Mouse (Mus musculus) lung, embryonic 16.5 days (tissue): ENCODE measurements at regions not wholly inside any gene's neighbourhood (a gene's known extent, or its start where the extent isn't known, plus 50 kb on each side); places are given as distances from the start of the nearest gene placed in this dataset.
A peak's percentile ranks its signal among the peaks of the same experiment; 100 is the strongest.

ENCODE experiments used
- ATAC-seq: fragments of 200-750 bp; cut with Nextera tagmentation; 2 replicates; pipeline ENCODE4 v1.8.0; 2017; ENCODE audit warnings: low read depth, mild to moderate bottlenecking, moderate library complexity
- H3K27ac ChIP-seq: fragments of 300-500 bp; sonication (generic); 2 replicates; pipeline ENCODE4 v1.5.1; 2014; ENCODE audit warnings: mild to moderate bottlenecking, control low read depth, low read length
- H3K27me3 ChIP-seq: fragments of 300-500 bp; sonication (generic); 2 replicates; pipeline ENCODE4 v1.6.1; 2014; ENCODE audit warnings: low read depth, low read length, mixed read lengths; ENCODE audit not compliant: control insufficient read depth, insufficient read depth
- H3K36me3 ChIP-seq: fragments of 300-500 bp; sonication (generic); 2 replicates; pipeline ENCODE4 v1.6.1; 2014; ENCODE audit warnings: low read length; ENCODE audit not compliant: control insufficient read depth, insufficient read depth
- H3K4me1 ChIP-seq: fragments of 300-500 bp; sonication (generic); replicated peaks from 2 replicates; pipeline ENCODE4 v1.6.1; 2014; ENCODE audit warnings: low read length, mixed read lengths; ENCODE audit not compliant: control insufficient read depth, insufficient read depth
- H3K4me2 ChIP-seq: fragments of 300-500 bp; sonication (generic); 2 replicates; pipeline ENCODE4 v1.6.1; 2014; ENCODE audit warnings: low read depth, low read length, control low read depth
- H3K4me3 ChIP-seq: fragments of 300-500 bp; sonication (generic); 2 replicates; pipeline ENCODE4 v1.5.1; 2014; ENCODE audit warnings: mild to moderate bottlenecking, low read length, control low read depth
- H3K9ac ChIP-seq: fragments of 300-500 bp; sonication (generic); 2 replicates; pipeline ENCODE4 v1.6.1; 2014; ENCODE audit warnings: low read length, control low read depth
- H3K9me3 ChIP-seq: fragments of 300-500 bp; sonication (generic); 2 replicates; pipeline ENCODE4 v1.6.1; 2016; ENCODE audit warnings: low read length; ENCODE audit not compliant: control insufficient read depth
- WGBS: fragments of 180-500 bp; shearing (Covaris S2); extraction: QIAGEN DNeasy Blood & Tissue Kit; methylation state at CpG from one replicate; pipeline ENCODE4 v1.1.7; 2014; 5-methylcytosine and 5-hydroxymethylcytosine counted together

DNA sequence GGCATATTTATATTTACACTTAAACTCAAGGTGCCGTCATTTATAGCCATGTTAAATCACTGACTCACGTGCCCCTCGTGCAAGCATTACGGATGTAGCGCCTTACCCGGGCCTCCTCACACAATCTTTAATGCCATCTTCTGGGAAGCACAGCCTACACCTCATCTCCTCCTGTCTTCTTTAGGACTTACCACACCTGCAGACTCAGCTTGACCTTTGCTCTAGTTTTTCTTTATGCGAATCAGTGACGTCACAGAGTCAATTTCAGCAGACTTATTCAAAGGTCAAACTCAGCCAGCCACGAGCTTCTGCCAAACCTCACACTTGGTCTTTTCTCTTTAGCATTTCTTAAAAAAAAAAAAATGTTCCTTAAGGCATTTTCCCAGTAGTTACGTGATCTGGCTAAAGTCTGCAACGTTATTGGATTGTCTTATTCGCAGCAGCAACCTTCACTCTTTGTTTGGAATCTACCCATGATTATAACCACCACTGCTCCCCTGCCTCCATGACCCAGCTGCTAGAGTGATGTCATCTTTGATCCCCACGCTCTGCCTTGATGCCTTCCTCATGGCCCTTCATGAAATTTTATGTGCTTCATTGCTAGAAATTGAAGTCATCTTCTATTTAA is 285.3 kb downstream of the Lmo7 start:
- Histone ChIP-seq H3K27me3 (no peaks in the 10 kb centered on the region), H3K4me1 (no peaks in the 10 kb centered on the region), H3K9ac (no peak overlapping the region), H3K9me3 (no peaks in the 10 kb centered on the region), H3K36me3 (no peaks in the 10 kb centered on the region), H3K4me3 (no peak overlapping the region), H3K4me2 (no peak overlapping the region), H3K27ac (no peak overlapping the region)
- ATAC-seq: no peak
- 71% methylated on average over 13 of the region's 13 CpGs for WGBS

GRCm38 (mm10) chr14:102013238-102013637 is 283.5 kb downstream of the Lmo7 start:
- H3K27ac ChIP-seq: no peak overlapping the region
- no peaks in the 10 kb centered on the region for H3K27me3 ChIP-seq
- H3K36me3 ChIP-seq: no peaks in the 10 kb centered on the region
- no peaks in the 10 kb centered on the region for H3K4me1 ChIP-seq
- H3K9me3 ChIP-seq: no peaks in the 10 kb centered on the region
- WGBS: 40% methylated on average over 3 of the region's 3 CpGs
- no peak overlapping the region for H3K4me3 ChIP-seq
- no peak overlapping the region for H3K4me2 ChIP-seq
- no peak overlapping the region for H3K9ac ChIP-seq
- no peak for ATAC-seq

GRCm38 (mm10) chr14:101997535-101997934 is 267.8 kb downstream of the Lmo7 start:
- Histone ChIP-seq H3K27ac (no peak overlapping the region), H3K9me3 (no peaks in the 10 kb centered on the region), H3K9ac (no peak overlapping the region), H3K36me3 (no peaks in the 10 kb centered on the region), H3K4me3 (no peak overlapping the region), H3K4me1 (no peaks in the 10 kb centered on the region), H3K27me3 (no peaks in the 10 kb centered on the region), H3K4me2 (no peak overlapping the region)
- 56% methylated on average over 4 of the region's 4 CpGs for WGBS
- no peak for ATAC-seq

DNA sequence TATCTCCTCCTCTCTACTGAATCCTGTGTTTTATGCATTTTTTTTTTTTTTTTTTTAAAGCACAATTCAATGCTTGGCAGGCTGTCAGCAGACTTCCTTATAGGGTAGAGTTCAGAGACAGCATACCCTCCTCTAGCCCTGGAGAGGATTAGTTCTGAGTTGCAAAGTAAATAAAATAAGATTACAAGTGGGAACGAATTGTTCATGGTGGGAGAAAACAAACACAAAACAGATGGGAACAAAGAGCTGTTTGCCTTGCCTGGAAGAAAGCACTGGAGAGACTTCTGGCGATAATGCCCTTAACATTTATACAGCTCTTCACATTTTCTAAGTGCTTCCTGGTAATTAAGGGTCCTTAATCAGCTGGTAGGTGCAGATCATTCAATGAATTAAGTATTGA is 254.6 kb downstream of the Lmo7 start:
- no peaks in the 10 kb centered on the region; the same call in 1 of the 2 replicates for H3K4me1 ChIP-seq
- H3K9me3 ChIP-seq: no peaks in the 10 kb centered on the region
- ATAC-seq: peak; percentile 93
- H3K4me2 ChIP-seq: no peak overlapping the region
- no peak overlapping the region for H3K4me3 ChIP-seq
- 7% methylated on average over 2 of the region's 2 CpGs for WGBS
- H3K27me3 ChIP-seq: no peaks in the 10 kb centered on the region
- H3K9ac ChIP-seq: no peak overlapping the region
- no peak overlapping the region; the same call in 1 of the 2 replicates for H3K27ac ChIP-seq
- H3K36me3 ChIP-seq: no peaks in the 10 kb centered on the region
